Mouse (Mus musculus): ENCODE data around the gene Lrch3.

GRCm38 (mm10) chr16:33053141-33053540 lies 139.2 kb downstream of the Lrch3 start:
- no peak for TF ChIP-seq MAX (IDR thresholded peaks at IDR 0.05; ENCODE audit: low read depth)
- no peak for TF ChIP-seq E2F4 (IDR thresholded peaks at IDR 0.05; ENCODE audit: insufficient read depth)
- no peak for TF ChIP-seq CEBPB (IDR thresholded peaks at IDR 0.05; ENCODE audit: insufficient read depth, poor library complexity, severe bottlenecking)
- TF ChIP-seq USF1 (IDR thresholded peaks at IDR 0.05; ENCODE audit: low read depth) = no peak
- TF ChIP-seq POLR2AphosphoS2 (IDR thresholded peaks at IDR 0.05; ENCODE audit: insufficient read length, low read depth) = no peak
- no peak for TF ChIP-seq MYOG (IDR thresholded peaks at IDR 0.05; ENCODE audit: control insufficient read depth in 1 of 3, insufficient read depth in 1 of 3, insufficient read length in 2 of 3, low read depth in 2 of 3)
- TF ChIP-seq TCF3 (IDR thresholded peaks at IDR 0.05; ENCODE audit: insufficient read length, low read depth) = no peak
